8 mouse cellular contexts compared by ENCODE assay signal in genomic region chr15:3441506-3442286, GRCm38 (mm10).
DNase-seq lines count a peak whose midpoint lies in the region; ATAC-seq lines count a peak whose summit lies in the region.

No protein-coding gene starts in this region.

- no peak overlapping the region for H3K9ac ChIP-seq in hindbrain, embryonic 16.5 days (ENCODE audit: low read depth, low read length)
- no peak overlapping the region for H3K9ac ChIP-seq in neural tube, embryonic 12.5 days

- no peak for ATAC-seq in hindbrain, embryonic 16.5 days
- ATAC-seq in neural tube, embryonic 12.5 days (ENCODE audit: low FRiP score, low read depth): peak; percentile 68; the same call in 1 of the 2 replicates

- no peak overlapping the region for H3K4me2 ChIP-seq in hindbrain, embryonic 16.5 days (ENCODE audit: low read length)
- no peak overlapping the region for H3K4me2 ChIP-seq in neural tube, embryonic 12.5 days (replicated peaks)

- no peak overlapping the region for H3K27ac ChIP-seq in hindbrain, embryonic 10.5 days
- H3K27ac ChIP-seq in hindbrain, embryonic 16.5 days (ENCODE audit: low read depth, low read length): no peak overlapping the region
- no peak overlapping the region for H3K27ac ChIP-seq in neural tube, embryonic 12.5 days

- no peaks in the 10 kb centered on the region for H3K9me3 ChIP-seq in hindbrain, embryonic 10.5 days
- no peaks in the 10 kb centered on the region for H3K9me3 ChIP-seq in hindbrain, embryonic 16.5 days (ENCODE audit: control insufficient read depth, low read length)
- H3K9me3 ChIP-seq in neural tube, embryonic 12.5 days: no peaks in the 10 kb centered on the region

- no peaks in the 10 kb centered on the region for H3K27me3 ChIP-seq in hindbrain, embryonic 10.5 days (ENCODE audit: insufficient read depth, poor library complexity, severe bottlenecking)
- H3K27me3 ChIP-seq in hindbrain, embryonic 16.5 days (replicated peaks; ENCODE audit: control insufficient read depth, insufficient read depth, low read length): no peaks in the 10 kb centered on the region
- H3K27me3 ChIP-seq in neural tube, embryonic 12.5 days (replicated peaks): no peaks in the 10 kb centered on the region

- H3K4me3 ChIP-seq in hindbrain, embryonic 10.5 days: no peak overlapping the region
- no peak overlapping the region for H3K4me3 ChIP-seq in hindbrain, embryonic 16.5 days (ENCODE audit: low read length)
- H3K4me3 ChIP-seq in neural tube, embryonic 12.5 days: no peak overlapping the region

- DNase-seq in hindbrain, embryonic 10.5 days (ENCODE audit: low spot score): peak; percentile 16
- DNase-seq in 3134 (ENCODE audit: extremely low read depth, insufficient read length, low spot score) (peak; percentile 6), ES-CJ7 (ENCODE audit: low read depth, low spot score) (peak; percentile 44)
- peak; percentile 39 for DNase-seq in embryo, embryonic 9.5 days (ENCODE audit: extremely low spot score)
- DNase-seq in layer of hippocampus, postnatal 10 days (ENCODE audit: low spot score in 2 of 2): peak; percentile 41 to 50
- DNase-seq in natural killer cell, adult 2 months (ENCODE audit: low spot score in 2 of 2): no peak

- no peaks in the 10 kb centered on the region for H3K4me1 ChIP-seq in hindbrain, embryonic 10.5 days (replicated peaks)
- H3K4me1 ChIP-seq in hindbrain, embryonic 16.5 days (ENCODE audit: control insufficient read depth, insufficient read depth, low read depth, low read length): no peaks in the 10 kb centered on the region
- no peaks in the 10 kb centered on the region for H3K4me1 ChIP-seq in neural tube, embryonic 12.5 days

- no peaks in the 10 kb centered on the region for H3K36me3 ChIP-seq in hindbrain, embryonic 10.5 days
- H3K36me3 ChIP-seq in hindbrain, embryonic 16.5 days (ENCODE audit: control insufficient read depth, insufficient read depth, low read length): no peaks in the 10 kb centered on the region
- no peaks in the 10 kb centered on the region for H3K36me3 ChIP-seq in neural tube, embryonic 12.5 days

- WGBS in hindbrain, embryonic 10.5 days: 50% methylated on average over 4 of the region's 4 CpGs
- 54% methylated on average over 4 of the region's 4 CpGs for WGBS in hindbrain, embryonic 16.5 days
- 54% methylated on average over 4 of the region's 4 CpGs for WGBS in neural tube, embryonic 12.5 days

Comparison
In these comparisons a context has a peak if more than half of its experiments do, and no peak if none do; other contexts are left out.
1. DNase-seq: peak in hindbrain, embryonic 10.5 days (single experiment), 3134 (single experiment), ES-CJ7 (single experiment), embryo, embryonic 9.5 days (single experiment) and layer of hippocampus, postnatal 10 days (2 of 2); none in natural killer cell, adult 2 months (0 of 2).